Mouse (Mus musculus): Measurements from ENCODE around the gene Gfap. TPM values are rescaled to one million over a fixed set of nuclear protein-coding genes. Genes with fewer than 3 reads are reported as not detected.

The Gfap gene
- polyA plus RNA-seq, 1 experiment = 211 TPM

DNA sequence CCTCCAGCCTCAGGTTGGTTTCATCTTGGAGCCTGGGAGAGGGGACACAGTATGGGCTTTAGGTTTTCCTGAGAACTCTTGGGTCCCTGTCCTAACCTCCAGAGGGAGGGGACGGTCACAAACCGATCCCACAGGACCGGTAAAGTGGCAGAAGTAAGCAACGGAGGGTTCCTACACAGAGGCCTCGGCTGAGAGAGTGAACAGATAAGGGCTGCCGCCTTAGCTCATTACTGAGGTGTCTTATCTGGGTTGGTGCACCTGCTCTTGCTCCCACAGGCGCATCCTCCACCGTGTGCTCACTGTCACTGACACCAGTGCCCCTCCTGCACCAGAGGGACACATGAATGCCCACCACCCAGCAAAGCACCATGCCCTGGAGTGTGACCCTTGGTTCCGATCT is 4.9 kb downstream of the Gfap start:
- peaks cover 9% of the 10 kb centered on the region; the same call in 1 of the 2 replicates for H3K4me1 ChIP-seq (ENCODE audit: control insufficient read depth, insufficient read depth, low read length)
- no peak overlapping the region for H3K27ac ChIP-seq (ENCODE audit: insufficient read depth, low read length)
- no peak for DNase-seq
- no peaks in the 10 kb centered on the region for H3K27me3 ChIP-seq (ENCODE audit: control insufficient read depth, insufficient read depth, low read length)
- 92% methylated on average over 9 of the region's 9 CpGs for WGBS
- no peak overlapping the region for H3K4me3 ChIP-seq (replicated peaks; ENCODE audit: insufficient read depth, low read depth, low read length)
- TF ChIP-seq CTCF (IDR thresholded peaks at IDR 0.05; ENCODE audit: borderline replicate concordance, insufficient read depth, low read depth, low read length) (no peak), POLR2A (IDR thresholded peaks at IDR 0.05; ENCODE audit: borderline replicate concordance, insufficient read depth, low read length) (no peak)

DNA sequence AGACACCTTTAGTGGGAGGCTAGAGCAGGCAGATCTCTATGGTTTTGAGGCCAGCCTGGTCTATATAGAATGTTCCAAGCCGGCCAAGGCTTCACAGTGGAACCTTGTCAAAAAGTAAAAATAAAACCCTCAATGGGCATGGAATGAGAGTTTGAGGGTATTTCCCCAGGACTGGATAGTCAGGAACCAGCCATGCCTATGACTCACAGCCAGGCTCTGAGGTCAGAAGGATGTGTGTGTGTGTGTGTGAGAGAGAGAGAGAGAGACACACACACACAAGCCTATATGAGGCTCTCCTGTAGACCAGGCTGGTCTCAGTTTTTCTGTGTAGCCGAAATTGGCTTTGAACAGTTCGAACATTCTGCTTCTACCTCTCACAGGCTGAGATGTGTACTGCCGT is 6.0 kb downstream of the Gfap start:
- no peak overlapping the region for H3K4me3 ChIP-seq (replicated peaks; ENCODE audit: insufficient read depth, low read depth, low read length)
- no peak overlapping the region for H3K27ac ChIP-seq (ENCODE audit: insufficient read depth, low read length)
- WGBS = 93% methylated on average over 4 of the region's 4 CpGs
- TF ChIP-seq POLR2A (IDR thresholded peaks at IDR 0.05; ENCODE audit: borderline replicate concordance, insufficient read depth, low read length) = no peak
- no peak for TF ChIP-seq CTCF (IDR thresholded peaks at IDR 0.05; ENCODE audit: borderline replicate concordance, insufficient read depth, low read depth, low read length)
- no peak for DNase-seq
- peaks cover 9% of the 10 kb centered on the region; the same call in 1 of the 2 replicates for H3K4me1 ChIP-seq (ENCODE audit: control insufficient read depth, insufficient read depth, low read length)
- H3K27me3 ChIP-seq (ENCODE audit: control insufficient read depth, insufficient read depth, low read length) = no peaks in the 10 kb centered on the region

DNA sequence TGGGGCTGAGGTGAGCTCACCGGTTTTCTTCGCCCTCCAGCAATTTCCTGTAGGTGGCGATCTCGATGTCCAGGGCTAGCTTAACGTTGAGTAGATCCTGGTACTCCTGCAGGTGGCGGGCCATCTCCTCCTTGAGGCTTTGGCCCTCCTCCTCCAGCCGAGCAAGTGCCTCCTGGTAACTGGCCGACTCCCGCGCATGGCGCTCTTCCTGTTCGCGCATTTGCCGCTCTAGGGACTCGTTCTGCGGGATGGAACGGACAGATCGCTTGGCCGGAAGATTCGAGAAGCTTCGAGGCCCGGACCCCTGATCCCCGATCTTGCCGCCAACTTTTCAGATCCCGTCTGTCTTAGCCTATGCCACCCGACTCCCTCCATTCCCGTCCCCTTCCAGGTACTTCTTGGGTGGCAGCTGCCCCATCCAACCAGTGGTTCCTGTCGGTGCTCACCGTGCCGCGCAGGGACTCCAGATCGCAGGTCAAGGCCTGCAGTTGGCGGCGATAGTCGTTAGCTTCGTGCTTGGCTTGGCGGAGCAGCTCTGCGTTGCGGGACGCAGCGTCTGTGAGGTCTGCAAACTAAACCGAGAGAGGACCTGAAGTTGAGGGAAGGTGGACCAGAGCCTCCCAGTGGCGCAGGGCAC is 7.6 kb downstream of the Gfap start:
- TF ChIP-seq CTCF (IDR thresholded peaks at IDR 0.05; ENCODE audit: borderline replicate concordance, insufficient read depth, low read depth, low read length) (peak; percentile 77), POLR2A (IDR thresholded peaks at IDR 0.05; ENCODE audit: borderline replicate concordance, insufficient read depth, low read length) (no peak)
- DNase-seq = peak; percentile 73 to 77
- WGBS = 6% methylated on average over 43 of the region's 43 CpGs

DNA sequence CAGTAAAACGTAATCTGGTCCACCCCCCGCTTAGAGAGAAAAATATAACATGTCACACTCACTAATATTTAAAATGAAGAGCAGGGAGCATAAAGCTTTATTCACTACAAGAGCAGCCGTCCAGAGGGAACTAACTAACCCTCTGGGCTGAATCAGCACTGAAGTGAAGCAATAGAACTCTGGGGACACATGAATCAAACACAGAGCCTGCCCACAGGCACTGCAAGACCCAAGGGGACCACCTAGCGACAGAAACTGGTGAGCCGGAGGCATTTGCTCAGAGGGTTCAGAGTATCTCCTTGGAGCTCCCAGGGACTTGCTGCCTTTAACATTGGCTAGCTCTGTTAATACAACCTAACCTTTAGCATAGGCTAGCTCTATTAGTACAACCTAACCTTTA is 10.6 kb downstream of the Gfap start:
- no peak for TF ChIP-seq POLR2A (IDR thresholded peaks at IDR 0.05; ENCODE audit: borderline replicate concordance, insufficient read depth, low read length)
- no peak for TF ChIP-seq CTCF (IDR thresholded peaks at IDR 0.05; ENCODE audit: borderline replicate concordance, insufficient read depth, low read depth, low read length)
- 63% methylated on average over 5 of the region's 5 CpGs for WGBS
- Histone ChIP-seq H3K4me3 (replicated peaks; ENCODE audit: insufficient read depth, low read depth, low read length) (no peak overlapping the region), H3K27ac (ENCODE audit: insufficient read depth, low read length) (no peak overlapping the region), H3K27me3 (ENCODE audit: control insufficient read depth, insufficient read depth, low read length) (no peaks in the 10 kb centered on the region), H3K4me1 (ENCODE audit: control insufficient read depth, insufficient read depth, low read length) (no peaks in the 10 kb centered on the region)
- no peak for DNase-seq

More for the DNA sequence above, 7.6 kb downstream of the Gfap start:
- H3K27ac ChIP-seq (ENCODE audit: insufficient read depth, low read length) = no peak overlapping the region
- peak overlapping the region; percentile 24 for H3K4me3 ChIP-seq (replicated peaks; ENCODE audit: insufficient read depth, low read depth, low read length)
- H3K27me3 ChIP-seq (ENCODE audit: control insufficient read depth, insufficient read depth, low read length) = no peaks in the 10 kb centered on the region
- H3K4me1 ChIP-seq (ENCODE audit: control insufficient read depth, insufficient read depth, low read length) = peaks cover under 1% of the 10 kb centered on the region; the same call in 1 of the 2 replicates

DNA sequence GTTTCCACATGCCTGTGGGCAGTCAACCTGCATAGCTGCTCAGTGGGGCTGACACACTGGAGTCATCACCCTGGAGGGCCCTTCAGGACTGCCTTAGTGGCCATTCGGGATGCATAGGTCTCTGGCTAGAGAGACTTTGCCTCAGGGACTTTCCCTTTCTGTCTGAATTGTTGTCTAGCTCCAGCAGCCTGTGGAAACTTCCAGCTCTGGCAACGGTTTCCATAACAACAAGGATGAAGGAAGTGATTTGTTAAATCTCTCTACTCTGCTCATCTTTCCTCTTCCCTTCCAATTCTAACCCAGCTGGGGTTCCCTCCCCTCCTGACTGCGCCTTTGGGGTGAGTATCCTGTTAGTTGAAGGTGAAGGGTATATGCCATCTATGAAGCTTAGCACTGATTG is 12.6 kb downstream of the Gfap start:
- WGBS = 46% methylated on average over 3 of the region's 3 CpGs
- Histone ChIP-seq H3K4me3 (replicated peaks; ENCODE audit: insufficient read depth, low read depth, low read length) (no peak overlapping the region), H3K27ac (ENCODE audit: insufficient read depth, low read length) (no peak overlapping the region), H3K27me3 (ENCODE audit: control insufficient read depth, insufficient read depth, low read length) (no peaks in the 10 kb centered on the region), H3K4me1 (ENCODE audit: control insufficient read depth, insufficient read depth, low read length) (no peaks in the 10 kb centered on the region)
- TF ChIP-seq CTCF (IDR thresholded peaks at IDR 0.05; ENCODE audit: borderline replicate concordance, insufficient read depth, low read depth, low read length) = no peak
- TF ChIP-seq POLR2A (IDR thresholded peaks at IDR 0.05; ENCODE audit: borderline replicate concordance, insufficient read depth, low read length) = no peak
- DNase-seq = no peak

DNA sequence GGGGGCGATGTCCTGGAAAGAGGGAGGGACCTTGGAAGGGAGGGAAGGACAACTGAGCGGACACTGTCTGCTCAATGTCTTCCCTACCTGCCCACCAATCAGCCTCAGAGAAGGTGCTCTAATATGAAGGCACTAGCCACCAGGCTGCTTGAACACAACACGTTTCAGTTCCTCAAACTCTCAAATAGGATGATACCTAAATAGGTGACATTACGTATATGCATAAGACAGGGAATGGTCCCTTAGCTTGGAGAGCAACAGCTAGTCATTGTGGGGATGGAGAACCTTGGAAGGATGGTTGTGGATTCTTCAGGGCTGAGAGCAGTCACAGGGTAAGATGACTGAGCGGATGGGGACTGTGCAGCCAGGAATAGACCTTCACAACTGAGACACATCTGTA is 13.3 kb downstream of the Gfap start:
- DNase-seq = no peak
- WGBS = 79% methylated on average over 5 of the region's 5 CpGs
- TF ChIP-seq CTCF (IDR thresholded peaks at IDR 0.05; ENCODE audit: borderline replicate concordance, insufficient read depth, low read depth, low read length) (no peak), POLR2A (IDR thresholded peaks at IDR 0.05; ENCODE audit: borderline replicate concordance, insufficient read depth, low read length) (no peak)
- Histone ChIP-seq H3K27ac (ENCODE audit: insufficient read depth, low read length) (no peak overlapping the region), H3K27me3 (ENCODE audit: control insufficient read depth, insufficient read depth, low read length) (no peaks in the 10 kb centered on the region), H3K4me1 (ENCODE audit: control insufficient read depth, insufficient read depth, low read length) (no peaks in the 10 kb centered on the region), H3K4me3 (replicated peaks; ENCODE audit: insufficient read depth, low read depth, low read length) (no peak overlapping the region)

DNA sequence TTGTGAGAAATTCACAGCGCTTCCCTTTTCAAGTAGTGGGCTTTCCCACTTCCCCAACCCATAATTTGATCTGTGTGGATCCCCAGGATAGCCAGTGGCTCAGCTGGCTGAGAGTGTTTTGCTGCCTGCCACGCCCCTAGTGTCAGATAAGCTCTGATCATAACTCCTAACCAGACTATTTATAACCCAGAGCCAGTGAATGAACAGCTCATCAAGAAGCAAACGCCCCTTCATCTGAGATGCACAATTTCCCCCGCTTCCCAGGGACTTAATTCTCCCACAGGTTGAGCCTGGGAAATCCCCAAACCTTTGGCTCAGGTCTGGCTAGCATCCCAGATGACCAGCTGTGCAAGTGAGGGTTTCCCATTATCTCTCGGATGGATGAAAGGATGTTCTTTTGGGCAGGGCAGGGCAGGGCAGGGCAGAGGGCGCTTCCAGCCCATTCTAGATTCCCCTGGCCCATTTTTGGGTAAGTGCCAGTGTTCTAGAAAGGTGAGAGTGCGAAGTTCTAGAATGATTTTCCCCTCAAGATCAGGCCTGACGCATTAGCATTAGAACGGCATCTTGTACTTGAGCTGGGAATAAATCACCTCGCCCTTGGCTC is 16.0 kb downstream of the Gfap start, which contains the start of gene Fam187a:
TSS of gene Fam187a (plus strand) at position 554 of the 604 bp plus-strand sequence.
- no peak within 1 kb of the TSS for H3K27ac ChIP-seq (ENCODE audit: insufficient read depth, low read length)

More for the DNA sequence above, 16.0 kb downstream of the Gfap start, which contains the start of gene Fam187a:
- H3K4me1 ChIP-seq (ENCODE audit: control insufficient read depth, insufficient read depth, low read length) = no peaks in the 10 kb centered on the region; the same call in 1 of the 2 replicates
- TF ChIP-seq CTCF (IDR thresholded peaks at IDR 0.05; ENCODE audit: borderline replicate concordance, insufficient read depth, low read depth, low read length) = no peak
- TF ChIP-seq POLR2A (IDR thresholded peaks at IDR 0.05; ENCODE audit: borderline replicate concordance, insufficient read depth, low read length) = no peak
- no peak within 1 kb of the TSS for H3K4me3 ChIP-seq (replicated peaks; ENCODE audit: insufficient read depth, low read depth, low read length)
- whole genome bisulfite sequencing = 58% methylated on average over 10 of the region's 10 CpGs
- H3K27me3 ChIP-seq (ENCODE audit: control insufficient read depth, insufficient read depth, low read length) = no peaks in the 10 kb centered on the region
- no peak for DNase-seq

Data from cerebellum, adult 2 months (tissue).